Mouse (Mus musculus) adrenal gland, postnatal 14 days (tissue): ENCODE measurements at regions not wholly inside any gene's neighbourhood (a gene's known extent, or its start where the extent isn't known, plus 50 kb on each side); places are given as distances from the start of the nearest gene placed in this dataset.

ENCODE experiments used
- DNase-seq: peaks from one replicate; pipeline ENCODE4 v3.0.0; 2021; ENCODE audit warnings: mixed read lengths

GRCm38 (mm10) chr11:65490426-65490825 is 220.6 kb upstream of the Myocd start:
- no peak for DNase-seq

GRCm38 (mm10) chr11:65475821-65476540 is 206.2 kb upstream of the Myocd start:
- DNase-seq, result peak; percentile 49

- DNase-seq, result peak; percentile 78
Measured at GRCm38 (mm10) chr11:65475302-65475701, 205.5 kb upstream of the Myocd start.

- DNase-seq, result no peak
Measured at GRCm38 (mm10) chr11:65469762-65470741, 200.3 kb upstream of the Myocd start.

- DNase-seq, result no peak
Measured at GRCm38 (mm10) chr11:65461044-65461443, 191.3 kb upstream of the Myocd start.

- peak; percentile 12 for DNase-seq
Measured at GRCm38 (mm10) chr11:65448436-65448835, 178.6 kb upstream of the Myocd start.

- no peak for DNase-seq
Measured at GRCm38 (mm10) chr11:65443466-65444024, 173.8 kb upstream of the Myocd start.

- DNase-seq, result no peak
Measured at GRCm38 (mm10) chr11:65435699-65436161, 165.9 kb upstream of the Myocd start.

GRCm38 (mm10) chr11:65421889-65422288 is 152.1 kb upstream of the Myocd start:
- no peak for DNase-seq

- DNase-seq, result no peak
Measured at GRCm38 (mm10) chr11:65408621-65409020, 138.8 kb upstream of the Myocd start.

GRCm38 (mm10) chr11:65402460-65403154 is 132.8 kb upstream of the Myocd start:
- no peak for DNase-seq

GRCm38 (mm10) chr11:65389238-65389637 is 119.4 kb upstream of the Myocd start:
- no peak for DNase-seq

- DNase-seq, result peak; percentile 24
Measured at GRCm38 (mm10) chr11:65386291-65387061, 116.7 kb upstream of the Myocd start.

GRCm38 (mm10) chr11:65375361-65375760 is 105.6 kb upstream of the Myocd start:
- DNase-seq, result no peak

- DNase-seq, result no peak
Measured at GRCm38 (mm10) chr11:65373136-65373535, 103.3 kb upstream of the Myocd start.

GRCm38 (mm10) chr11:65372309-65372811 is 102.6 kb upstream of the Myocd start:
- peak; percentile 17 for DNase-seq

GRCm38 (mm10) chr11:65367825-65368224 is 98.0 kb upstream of the Myocd start:
- DNase-seq, result peak; percentile 50

GRCm38 (mm10) chr11:65366677-65367370 is 97.0 kb upstream of the Myocd start:
- peak; percentile 53 for DNase-seq

GRCm38 (mm10) chr11:65365751-65366559 is 96.2 kb upstream of the Myocd start:
- DNase-seq, result no peak

GRCm38 (mm10) chr11:65364910-65365309 is 95.1 kb upstream of the Myocd start:
- DNase-seq, result no peak
